Mouse (Mus musculus) midbrain, embryonic 11.5 days (tissue): ENCODE results near the gene Gm21964. TPM values are rescaled to one million over a fixed set of nuclear protein-coding genes. Genes with fewer than 3 reads are reported as not detected.

Experiments used
- ATAC-seq: fragments of 200-750 bp; cut with Nextera tagmentation; 2 replicates; pipeline ENCODE4 v1.8.0; 2017; ENCODE audit warnings: moderate TSS enrichment, moderate library complexity; ENCODE audit not compliant: low FRiP score
- DNase-seq: peaks from one replicate; pipeline ENCODE4 v3.0.0; 2015; ENCODE audit warnings: low spot score; ENCODE audit errors: missing footprints
- H3K27ac ChIP-seq: fragments of 300-500 bp; sonication (generic); 2 replicates; pipeline ENCODE4 v1.5.1; 2014; ENCODE audit warnings: low read depth, low read length
- H3K27me3 ChIP-seq: fragments of 300-500 bp; sonication (generic); 2 replicates; pipeline ENCODE4 v1.6.1; 2014; ENCODE audit warnings: mild to moderate bottlenecking, low read length, moderate library complexity, mixed read lengths; ENCODE audit not compliant: control insufficient read depth, insufficient read depth
- H3K36me3 ChIP-seq: fragments of 300-500 bp; sonication (generic); 2 replicates; pipeline ENCODE4 v1.6.1; 2014; ENCODE audit warnings: mild to moderate bottlenecking, low read length, moderate library complexity, mixed read lengths; ENCODE audit not compliant: control insufficient read depth, insufficient read depth
- H3K4me1 ChIP-seq: fragments of 300-500 bp; sonication (generic); 2 replicates; pipeline ENCODE4 v1.6.1; 2014; ENCODE audit warnings: low read length; ENCODE audit not compliant: control insufficient read depth, insufficient read depth
- H3K4me2 ChIP-seq: fragments of 300-500 bp; sonication (generic); 2 replicates; pipeline ENCODE4 v1.6.1; 2014; ENCODE audit warnings: mild to moderate bottlenecking, moderate library complexity
- H3K4me3 ChIP-seq: fragments of 300-500 bp; sonication (generic); 2 replicates; pipeline ENCODE4 v1.5.1; 2014; ENCODE audit warnings: low read depth, low read length
- H3K9ac ChIP-seq: fragments of 300-500 bp; sonication (generic); 2 replicates; pipeline ENCODE4 v1.6.1; 2014; ENCODE audit warnings: low read length
- H3K9me3 ChIP-seq: fragments of 300-500 bp; sonication (generic); 2 replicates; pipeline ENCODE4 v1.6.1; 2016; ENCODE audit warnings: low read length; ENCODE audit not compliant: control insufficient read depth
- WGBS: fragments of 180-500 bp; shearing (Covaris S2); extraction: QIAGEN DNeasy Blood & Tissue Kit; methylation state at CpG from one replicate; pipeline ENCODE4 v1.1.7; 2014; 5-methylcytosine and 5-hydroxymethylcytosine counted together
- polyA plus RNA-seq: library from polyadenylated mRNA; unstranded; fragments of >200 nt; fragmentation: Nextera tagmentation; extraction: Ambion mirVana; gene quantifications from 2 replicates; pipeline ENCODE4 v1.2.1, GENCODE M21; 2014

Gm21964 gene
- polyA plus RNA-seq, 1 experiment from 2014 or later: not detected

- DNase-seq: peak; percentile 98
- Histone ChIP-seq H3K27ac (no peak within 1 kb of the TSS), H3K4me2 (peak within 1 kb of the TSS; percentile 89), H3K4me1 (peaks cover 7% of the 10 kb centered on the region), H3K9ac (peak within 1 kb of the TSS; percentile 77), H3K4me3 (peak within 1 kb of the TSS; percentile 71), H3K9me3 (no peaks in the 10 kb centered on the region), H3K36me3 (0 out of 2 replicates have a peak, but pooled peaks cover 2% of the 10 kb centered on the region), H3K27me3 (no peaks in the 10 kb centered on the region)
- peak; percentile 96 for ATAC-seq
- WGBS: 8% methylated on average over 53 of the region's 54 CpGs
These were observed 21.5 kb upstream of the Gm21964 start, which contains the start of gene Zfp612 for GRCm38 (mm10) chr8:110079282-110080221. TSS of gene Zfp612 (plus strand) at chr8:110079746.

GRCm38 (mm10) chr8:110082416-110083105 is 18.4 kb upstream of the Gm21964 start:
- 82% methylated on average over 11 of the region's 11 CpGs for WGBS
- no peak overlapping the region for H3K4me3 ChIP-seq
- H3K27ac ChIP-seq: no peak overlapping the region
- peaks cover 17% of the 10 kb centered on the region for H3K36me3 ChIP-seq
- peaks cover 7% of the 10 kb centered on the region for H3K4me1 ChIP-seq
- no peak overlapping the region for H3K4me2 ChIP-seq
- no peaks in the 10 kb centered on the region for H3K9me3 ChIP-seq
- no peaks in the 10 kb centered on the region for H3K27me3 ChIP-seq
- no peak overlapping the region for H3K9ac ChIP-seq
- ATAC-seq (no peak), DNase-seq (no peak)

- Histone ChIP-seq H3K4me2 (no peak overlapping the region), H3K27ac (no peak overlapping the region), H3K27me3 (no peaks in the 10 kb centered on the region), H3K4me3 (no peak overlapping the region), H3K9me3 (peaks cover 11% of the 10 kb centered on the region; the same call in 1 of the 2 replicates), H3K36me3 (peaks cover 21% of the 10 kb centered on the region), H3K9ac (no peak overlapping the region), H3K4me1 (no peaks in the 10 kb centered on the region)
- ATAC-seq (no peak), DNase-seq (no peak)
- WGBS: 52% methylated on average over 1 of the region's 1 CpGs
These were observed 9.1 kb upstream of the Gm21964 start for GRCm38 (mm10) chr8:110091869-110092268.

- Histone ChIP-seq H3K4me2 (no peak overlapping the region), H3K36me3 (no peaks in the 10 kb centered on the region), H3K4me1 (no peaks in the 10 kb centered on the region), H3K9ac (no peak overlapping the region), H3K4me3 (no peak overlapping the region), H3K27ac (no peak overlapping the region), H3K9me3 (no peaks in the 10 kb centered on the region), H3K27me3 (no peaks in the 10 kb centered on the region)
- DNase-seq (no peak), ATAC-seq (no peak)
- 88% methylated on average over 15 of the region's 15 CpGs for WGBS
These were observed 669 bp downstream of the Gm21964 start for GRCm38 (mm10) chr8:110101676-110102075.

GRCm38 (mm10) chr8:110102653-110103052 is 1.6 kb downstream of the Gm21964 start, which contains the start of gene Gm17720:
TSS of gene Gm17720 (minus strand) at chr8:110102753.
- ATAC-seq (no peak), DNase-seq (no peak)
- Histone ChIP-seq H3K4me2 (no peak within 1 kb of the TSS), H3K9ac (no peak within 1 kb of the TSS), H3K4me3 (no peak within 1 kb of the TSS), H3K27me3 (no peaks in the 10 kb centered on the region), H3K9me3 (no peaks in the 10 kb centered on the region), H3K27ac (no peak within 1 kb of the TSS), H3K4me1 (no peaks in the 10 kb centered on the region), H3K36me3 (no peaks in the 10 kb centered on the region)
- WGBS: 94% methylated on average over 3 of the region's 3 CpGs

GRCm38 (mm10) chr8:110119715-110120114 is 18.7 kb downstream of the Gm21964 start:
- DNase-seq (no peak), ATAC-seq (no peak)
- WGBS: 39% methylated on average over 6 of the region's 6 CpGs
- H3K36me3 ChIP-seq: no peaks in the 10 kb centered on the region
- H3K4me2 ChIP-seq: no peak overlapping the region
- H3K4me3 ChIP-seq: no peak overlapping the region
- H3K27ac ChIP-seq: no peak overlapping the region
- no peaks in the 10 kb centered on the region for H3K9me3 ChIP-seq
- H3K4me1 ChIP-seq: no peaks in the 10 kb centered on the region
- H3K9ac ChIP-seq: no peak overlapping the region
- no peaks in the 10 kb centered on the region for H3K27me3 ChIP-seq

- no peaks in the 10 kb centered on the region for H3K27me3 ChIP-seq
- no peaks in the 10 kb centered on the region for H3K9me3 ChIP-seq
- no peak overlapping the region for H3K27ac ChIP-seq
- no peak overlapping the region for H3K4me2 ChIP-seq
- no peak overlapping the region for H3K9ac ChIP-seq
- no peak overlapping the region for H3K4me3 ChIP-seq
- DNase-seq (peak; percentile 98), ATAC-seq (peak; percentile 48)
- H3K4me1 ChIP-seq: no peaks in the 10 kb centered on the region
- H3K36me3 ChIP-seq: no peaks in the 10 kb centered on the region
- 24% methylated on average over 13 of the region's 13 CpGs for WGBS
These were observed 29.5 kb downstream of the Gm21964 start for GRCm38 (mm10) chr8:110130537-110130936.

GRCm38 (mm10) chr8:110134236-110134635 is 33.2 kb downstream of the Gm21964 start:
- no peaks in the 10 kb centered on the region for H3K27me3 ChIP-seq

GRCm38 (mm10) chr8:110135515-110135914 is 34.5 kb downstream of the Gm21964 start:
- Histone ChIP-seq H3K27me3 (no peaks in the 10 kb centered on the region), H3K4me2 (no peak overlapping the region), H3K4me3 (no peak overlapping the region), H3K36me3 (no peaks in the 10 kb centered on the region), H3K27ac (no peak overlapping the region), H3K4me1 (no peaks in the 10 kb centered on the region), H3K9me3 (no peaks in the 10 kb centered on the region), H3K9ac (no peak overlapping the region)
- ATAC-seq (no peak), DNase-seq (no peak)
- 76% methylated on average over 7 of the region's 7 CpGs for WGBS

More at GRCm38 (mm10) chr8:110134236-110134635, 33.2 kb downstream of the Gm21964 start:
- Histone ChIP-seq H3K4me2 (no peak overlapping the region), H3K36me3 (no peaks in the 10 kb centered on the region), H3K4me3 (no peak overlapping the region), H3K9me3 (no peaks in the 10 kb centered on the region), H3K9ac (no peak overlapping the region), H3K4me1 (no peaks in the 10 kb centered on the region), H3K27ac (no peak overlapping the region)
- 91% methylated on average over 8 of the region's 8 CpGs for WGBS
- DNase-seq: no peak
- ATAC-seq: no peak
